ENCODE assay signal across 17 mouse cellular contexts in the genomic region with DNA sequence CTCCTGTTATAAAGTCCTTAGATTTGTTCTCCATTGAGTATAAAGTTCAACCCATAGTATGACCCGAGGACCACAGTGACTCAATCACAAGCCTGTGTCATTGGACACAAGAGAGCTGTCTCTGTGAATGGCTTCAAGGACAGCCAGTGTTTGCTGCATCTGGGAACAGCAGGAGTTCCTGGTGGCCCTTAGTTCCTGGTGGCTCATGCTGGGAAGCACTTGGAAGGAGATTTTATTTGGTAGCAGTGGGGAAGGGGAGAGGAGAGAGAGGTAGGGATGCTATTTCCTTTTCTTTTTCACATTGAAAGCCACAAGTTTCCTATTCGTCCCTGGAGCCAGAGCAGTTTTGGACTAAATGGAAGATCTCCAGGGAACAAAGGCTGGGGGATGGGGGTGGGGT.
"Had no signal": no experiment of that assay in that cellular context is flagged by ENCODE, and none has a peak within 500 bp of the region (broad histone marks: within the 10 kb centered on the region; RNA-seq: fewer than 3 reads in every experiment).

No protein-coding gene starts in this region.

- H3K9me3 ChIP-seq: lung, embryonic 15.5 days; midbrain, embryonic 12.5 days; neural tube, embryonic 12.5 days had no signal

- H3K27me3 ChIP-seq: lung, embryonic 15.5 days; megakaryocyte, embryonic 14.5 days; midbrain, embryonic 12.5 days; neural tube, embryonic 12.5 days had no signal

- H3K36me3 ChIP-seq: lung, embryonic 15.5 days; midbrain, embryonic 12.5 days; neural tube, embryonic 12.5 days had no signal

- H3K4me1 ChIP-seq: megakaryocyte, embryonic 14.5 days had no signal

- H3K27ac ChIP-seq: lung, embryonic 15.5 days; macrophage; midbrain, embryonic 12.5 days; neural tube, embryonic 12.5 days had no signal

- DNase-seq: lung, adult 2 months; lung, postnatal 14 days; lung, postnatal 36 days; midbrain, embryonic 14.5 days; right cerebral cortex, postnatal 14 days; right cerebral cortex, postnatal 4 days; spleen, adult 18-20 months; thymus, adult 18-20 months; thymus, postnatal 14 days; thymus, postnatal 36 days had no signal

- H3K9ac ChIP-seq: lung, embryonic 15.5 days; midbrain, embryonic 12.5 days; neural tube, embryonic 12.5 days had no signal

- H3K4me2 ChIP-seq: lung, embryonic 15.5 days; midbrain, embryonic 12.5 days; neural tube, embryonic 12.5 days had no signal

- ATAC-seq: lung, postnatal 0 days; midbrain, embryonic 16.5 days had no signal

- H3K4me3 ChIP-seq: lung, embryonic 15.5 days; megakaryocyte, embryonic 14.5 days; midbrain, embryonic 12.5 days; neural tube, embryonic 12.5 days had no signal
